Mouse (Mus musculus) ES-E14 (cell line): Measurements from ENCODE around the gene Apc2. TPM values are rescaled to one million over a fixed set of nuclear protein-coding genes. Genes with fewer than 3 reads are reported as not detected.
A peak's percentile ranks its signal among the peaks of the same experiment; 100 is the strongest.

Experiments used
- DNase-seq: peaks from one replicate; pipeline ENCODE4 v3.0.0-alpha.2; 2013; ENCODE audit warnings: low read depth, low spot score
- H3K27ac ChIP-seq: 2 replicates; pipeline ENCODE4 v1.5.1; 2012; ENCODE audit warnings: low read depth, mild to moderate bottlenecking, low read length, moderate library complexity, mixed read lengths; ENCODE audit not compliant: poor library complexity, insufficient read depth, severe bottlenecking
- H3K36me3 ChIP-seq: 2 replicates; pipeline ENCODE4 v1.6.1; 2012; ENCODE audit warnings: mild to moderate bottlenecking, low read length, moderate library complexity, mixed read lengths; ENCODE audit not compliant: control insufficient read depth, poor library complexity, insufficient read depth, severe bottlenecking
- H3K4me1 ChIP-seq, 2 experiments: fragments of 150-350 bp in 1 of 2; sonication (generic) in 1 of 2; 2 replicates each; pipeline ENCODE4 v1.6.1; 2012; ENCODE audit warnings: low read length in 2 of 2, mild to moderate bottlenecking in 1 of 2, mixed read lengths in 1 of 2; ENCODE audit not compliant: control insufficient read depth in 2 of 2, insufficient read depth in 2 of 2, poor library complexity in 1 of 2
- H3K4me3 ChIP-seq, 2 experiments: fragments of 150-350 bp in 1 of 2; sonication (generic) in 1 of 2; 2 replicates each; pipeline ENCODE4 v1.5.1; 2012; ENCODE audit warnings: low read length in 2 of 2, low read depth in 1 of 2, mild to moderate bottlenecking in 1 of 2, mixed read lengths in 1 of 2; ENCODE audit not compliant: insufficient read depth in 1 of 2, poor library complexity in 1 of 2, severe bottlenecking in 1 of 2
- H3K9ac ChIP-seq: 2 replicates; pipeline ENCODE4 v1.6.1; 2012; ENCODE audit warnings: low read depth, mild to moderate bottlenecking, low read length, mixed read lengths; ENCODE audit not compliant: poor library complexity, insufficient read depth, severe bottlenecking
- H3K9me3 ChIP-seq: fragments of 150-350 bp; sonication (generic); 2 replicates; pipeline ENCODE4 v1.6.1; 2012; ENCODE audit warnings: low read depth, mild to moderate bottlenecking, low read length; ENCODE audit not compliant: control insufficient read depth, insufficient read depth
- CHD2 ChIP-seq: IDR thresholded peaks from 2 replicates; pipeline ENCODE4 v1.6.1; 2014; ENCODE audit warnings: mild to moderate bottlenecking, low read depth, low read length, inconsistent platforms
- HCFC1 ChIP-seq: IDR thresholded peaks from 2 replicates; pipeline ENCODE4 v1.6.1; 2012; ENCODE audit warnings: low read length, inconsistent platforms, borderline replicate concordance; ENCODE audit not compliant: insufficient read depth
- MAFK ChIP-seq: IDR thresholded peaks from 2 replicates; pipeline ENCODE4 v1.6.1; 2014; ENCODE audit warnings: mild to moderate bottlenecking, low read depth, low read length, inconsistent platforms; ENCODE audit not compliant: insufficient read depth
- ZC3H11A ChIP-seq: IDR thresholded peaks from 2 replicates; pipeline ENCODE4 v1.6.1; 2012; ENCODE audit warnings: low read depth, mild to moderate bottlenecking, inconsistent platforms, low read length, borderline replicate concordance
- ZNF384 ChIP-seq: IDR thresholded peaks from 2 replicates; pipeline ENCODE4 v1.6.1; 2012; ENCODE audit warnings: low read depth, low read length, inconsistent platforms
- in situ Hi-C, 2 experiments: fragments of 600-800 bp; cut with MboI; formaldehyde crosslinking; loops; one replicate each; pipeline ENCODE4 v1.15.1; 2025; ENCODE audit warnings: low sequenced_read_pairs in 2 of 2, inconsistent platforms in 1 of 2; ENCODE audit not compliant: unreplicated experiment in 2 of 2
- total RNA-seq: library from RNA; depleted of rRNA; stranded (reverse); fragments of 300-350 nt; gene quantifications from 2 replicates; pipeline ENCODE4 v1.2.3, GENCODE M21; 2012; rRNA removed

The Apc2 gene
- total RNA-seq, 1 experiment = 4.6 TPM

- TF ChIP-seq MAFK (no peak), ZNF384 (no peak), HCFC1 (no peak), CHD2 (no peak), ZC3H11A (no peak)
- Histone ChIP-seq H3K9me3 (no peaks in the 10 kb centered on the region), H3K36me3 (no peaks in the 10 kb centered on the region), H3K27ac (no peak overlapping the region), H3K4me3 (peak overlapping the region; percentile 48 to 71), H3K9ac (peak overlapping the region; percentile 75), H3K4me1 (peaks cover 3 to 7% of the 10 kb centered on the region in 2 experiments; a peak in 2 of 4 replicates)
- in situ Hi-C loops = no loop called here
- DNase-seq = no peak
These were observed 61.0 kb downstream of the Apc2 start for GRCm38 (mm10) chr10:80356737-80357136.

- Histone ChIP-seq H3K36me3 (no peaks in the 10 kb centered on the region), H3K27ac (no peak overlapping the region), H3K4me1 (peaks cover 3 to 7% of the 10 kb centered on the region in 2 experiments; a peak in 2 of 4 replicates), H3K9me3 (no peaks in the 10 kb centered on the region), H3K9ac (no peak overlapping the region), H3K4me3 (peak overlapping the region in 1 of 2 experiments; percentile 48; a peak in 2 of 4 replicates)
- no peak for DNase-seq
- TF ChIP-seq ZC3H11A (no peak), MAFK (no peak), HCFC1 (no peak), ZNF384 (no peak), CHD2 (no peak)
- in situ Hi-C loops = no loop called here
These were observed 61.6 kb downstream of the Apc2 start for GRCm38 (mm10) chr10:80357336-80357735.

- no peak overlapping the region for H3K27ac ChIP-seq
- TF ChIP-seq ZC3H11A (no peak), MAFK (no peak), ZNF384 (no peak), CHD2 (no peak), HCFC1 (no peak)
- H3K36me3 ChIP-seq = no peaks in the 10 kb centered on the region
- DNase-seq = no peak
- no peak overlapping the region for H3K9ac ChIP-seq
- H3K4me3 ChIP-seq = peak overlapping the region; percentile 41 to 61; a peak in 3 of 4 replicates
- in situ Hi-C loops = no loop called here
- peaks cover 3 to 7% of the 10 kb centered on the region in 2 experiments; a peak in 2 of 4 replicates for H3K4me1 ChIP-seq
- no peaks in the 10 kb centered on the region for H3K9me3 ChIP-seq
These were observed 62.3 kb downstream of the Apc2 start for GRCm38 (mm10) chr10:80357994-80358639.

GRCm38 (mm10) chr10:80363734-80364133 is 68.0 kb downstream of the Apc2 start:
- Histone ChIP-seq H3K4me3 (no peak overlapping the region), H3K36me3 (no peaks in the 10 kb centered on the region), H3K9me3 (no peaks in the 10 kb centered on the region), H3K9ac (no peak overlapping the region), H3K4me1 (no peaks in the 10 kb centered on the region), H3K27ac (no peak overlapping the region)
- DNase-seq = no peak
- TF ChIP-seq HCFC1 = no peak
- TF ChIP-seq ZNF384 = no peak
- TF ChIP-seq ZC3H11A = no peak
- TF ChIP-seq MAFK = no peak
- TF ChIP-seq CHD2 = no peak
- in situ Hi-C loops = no loop called here

- no peak overlapping the region for H3K9ac ChIP-seq
- in situ Hi-C loops = no loop called here
- peaks cover 0 to 2% of the 10 kb centered on the region in 2 experiments; a peak in 1 of 4 replicates for H3K4me1 ChIP-seq
- no peak overlapping the region for H3K27ac ChIP-seq
- H3K4me3 ChIP-seq = no peak overlapping the region
- no peak for TF ChIP-seq ZNF384
- TF ChIP-seq HCFC1 = no peak
- TF ChIP-seq CHD2 = no peak
- no peak for TF ChIP-seq ZC3H11A
- TF ChIP-seq MAFK = no peak
- DNase-seq = no peak
- H3K9me3 ChIP-seq = no peaks in the 10 kb centered on the region
- H3K36me3 ChIP-seq = no peaks in the 10 kb centered on the region
These were observed 70.0 kb downstream of the Apc2 start for GRCm38 (mm10) chr10:80365736-80366135.

Other genes with a start within 250 kb of the Apc2 start
- 1,456 and 1,919 TPM in 2 replicates for gene Gpx4, start 248.8 kb upstream of the Apc2 start, total RNA-seq
- 36.6 and 49.3 TPM in 2 replicates for gene Sbno2, start 190.4 kb upstream of the Apc2 start, total RNA-seq
- 124 and 141 TPM in 2 replicates for gene Stk11, start 180.2 kb upstream of the Apc2 start, total RNA-seq
- 217 and 226 TPM in 2 replicates for gene Atp5d, start 157.3 kb upstream of the Apc2 start, total RNA-seq
- 20.9 and 41.0 TPM in 2 replicates for gene Cbarp, start 155.1 kb upstream of the Apc2 start, total RNA-seq
- 38.3 and 42.6 TPM in 2 replicates for gene Midn, start 147.7 kb upstream of the Apc2 start, total RNA-seq
- gene Cirbp, start 130.0 kb upstream of the Apc2 start, total RNA-seq = 69.6 and 105 TPM in 2 replicates
- 25.4 and 31.2 TPM in 2 replicates for gene 1600002K03Rik, start 123.0 kb upstream of the Apc2 start, total RNA-seq
- gene Efna2, start 116.5 kb upstream of the Apc2 start, total RNA-seq = 2.7 and 3.4 TPM in 2 replicates
- 80.8 and 115 TPM in 2 replicates for gene Mum1, start 69.5 kb upstream of the Apc2 start, total RNA-seq
- gene Ndufs7, start 46.9 kb upstream of the Apc2 start, total RNA-seq = 205 and 290 TPM in 2 replicates
- gene Gamt, start 35.0 kb upstream of the Apc2 start, total RNA-seq = 2.9 and 3.0 TPM in 2 replicates
- 121 and 154 TPM in 2 replicates for gene Dazap1, start 34.5 kb upstream of the Apc2 start, total RNA-seq
- 2,505 and 2,820 TPM in 2 replicates for gene Rps15, start 3.5 kb upstream of the Apc2 start, total RNA-seq
- gene 2310011J03Rik, start 24.6 kb downstream of the Apc2 start, total RNA-seq = 29.6 and 33.4 TPM in 2 replicates
- gene Pcsk4, start 33.5 kb downstream of the Apc2 start, total RNA-seq = 1.4 and 3.3 TPM in 2 replicates
- 13.3 and 21.8 TPM in 2 replicates for gene Reep6, start 34.0 kb downstream of the Apc2 start, total RNA-seq
- gene Adamtsl5, start 52.4 kb downstream of the Apc2 start, total RNA-seq = 2.1 and 2.4 TPM in 2 replicates
- gene Plk5, start 60.5 kb downstream of the Apc2 start, total RNA-seq = 6.0 and 17.4 TPM in 2 replicates
- gene Mex3d, start 91.7 kb downstream of the Apc2 start, total RNA-seq = 27.1 and 28.9 TPM in 2 replicates
- 131 and 134 TPM in 2 replicates for gene Mbd3, start 103.6 kb downstream of the Apc2 start, total RNA-seq
- 995 and 1,362 TPM in 2 replicates for gene Uqcr11, start 110.9 kb downstream of the Apc2 start, total RNA-seq
- 90.9 and 108 TPM in 2 replicates for gene Tcf3, start 137.7 kb downstream of the Apc2 start, total RNA-seq
- gene Onecut3, start 198.9 kb downstream of the Apc2 start, total RNA-seq = not detected in 2 replicates
- gene Atp8b3, start 243.1 kb downstream of the Apc2 start, total RNA-seq = 0.80 and 2.3 TPM in 2 replicates